Mouse (Mus musculus) heart, embryonic 14.5 days (tissue): Measurements from ENCODE around the gene Fpgs. TPM values are rescaled to one million over a fixed set of nuclear protein-coding genes. Genes with fewer than 3 reads are reported as not detected.

Experiments
- ATAC-seq: fragments of 200-750 bp; cut with Nextera tagmentation; 2 replicates; pipeline ENCODE4 v1.8.0; 2017; ENCODE audit warnings: low read depth, moderate TSS enrichment; ENCODE audit not compliant: insufficient number of reproducible peaks, insufficient read depth, low FRiP score
- H3K27ac ChIP-seq, 2 experiments: fragments of 200-500 bp in 1 of 2; fragments of 300-500 bp in 1 of 2; sonication (generic) in 1 of 2; replicated peaks in 1 of 2; 2 replicates each; pipeline ENCODE4 v1.5.1; 2012 to 2014; ENCODE audit warnings: low read depth in 2 of 2, low read length in 2 of 2, control low read depth in 1 of 2, mild to moderate bottlenecking in 1 of 2, mixed read lengths in 1 of 2; ENCODE audit not compliant: control insufficient read depth in 1 of 2, insufficient read depth in 1 of 2
- H3K27me3 ChIP-seq: fragments of 300-500 bp; sonication (generic); 2 replicates; pipeline ENCODE4 v1.6.1; 2014; ENCODE audit warnings: mild to moderate bottlenecking, low read length, control low read depth; ENCODE audit not compliant: control insufficient read depth, insufficient read depth
- H3K36me3 ChIP-seq: fragments of 300-500 bp; sonication (generic); 2 replicates; pipeline ENCODE4 v1.6.1; 2014; ENCODE audit warnings: mild to moderate bottlenecking, control low read depth, low read length, mixed read lengths; ENCODE audit not compliant: control insufficient read depth, insufficient read depth
- H3K4me1 ChIP-seq, 2 experiments: fragments of 200-500 bp in 1 of 2; fragments of 300-500 bp in 1 of 2; sonication (generic) in 1 of 2; 2 replicates each; pipeline ENCODE4 v1.6.1; 2012 to 2014; ENCODE audit warnings: low read length in 2 of 2, control low read depth in 1 of 2, mixed read lengths in 1 of 2; ENCODE audit not compliant: control insufficient read depth in 2 of 2, insufficient read depth in 2 of 2
- H3K4me2 ChIP-seq: fragments of 300-500 bp; sonication (generic); 2 replicates; pipeline ENCODE4 v1.6.1; 2014; ENCODE audit warnings: mild to moderate bottlenecking, low read length
- H3K4me3 ChIP-seq, 2 experiments: fragments of 200-500 bp in 1 of 2; fragments of 300-500 bp in 1 of 2; sonication (generic) in 1 of 2; 2 replicates each; pipeline ENCODE4 v1.5.1; 2012 to 2014; ENCODE audit warnings: low read length in 2 of 2, mild to moderate bottlenecking in 2 of 2, control low read depth in 1 of 2, low read depth in 1 of 2, moderate library complexity in 1 of 2; ENCODE audit not compliant: control insufficient read depth in 1 of 2, insufficient read depth in 1 of 2
- H3K9ac ChIP-seq: fragments of 300-500 bp; sonication (generic); 2 replicates; pipeline ENCODE4 v1.6.1; 2014; ENCODE audit warnings: mild to moderate bottlenecking, low read length
- H3K9me3 ChIP-seq: fragments of 300-500 bp; sonication (generic); 2 replicates; pipeline ENCODE4 v1.6.1; 2016; ENCODE audit warnings: low read length, control low read depth; ENCODE audit not compliant: control insufficient read depth
- WGBS: fragments of 180-500 bp; shearing (Covaris S2); extraction: QIAGEN DNeasy Blood & Tissue Kit; methylation state at CpG from one replicate; pipeline ENCODE4 v1.1.7; 2014; 5-methylcytosine and 5-hydroxymethylcytosine counted together
- polyA plus RNA-seq: library from polyadenylated mRNA; unstranded; fragments of >200 nt; fragmentation: Nextera tagmentation; extraction: Ambion mirVana; gene quantifications from 2 replicates; pipeline ENCODE4 v1.2.1, GENCODE M21; 2014

The Fpgs gene
- polyA plus RNA-seq, 1 experiment from 2014 or later: 12.2 TPM

DNA sequence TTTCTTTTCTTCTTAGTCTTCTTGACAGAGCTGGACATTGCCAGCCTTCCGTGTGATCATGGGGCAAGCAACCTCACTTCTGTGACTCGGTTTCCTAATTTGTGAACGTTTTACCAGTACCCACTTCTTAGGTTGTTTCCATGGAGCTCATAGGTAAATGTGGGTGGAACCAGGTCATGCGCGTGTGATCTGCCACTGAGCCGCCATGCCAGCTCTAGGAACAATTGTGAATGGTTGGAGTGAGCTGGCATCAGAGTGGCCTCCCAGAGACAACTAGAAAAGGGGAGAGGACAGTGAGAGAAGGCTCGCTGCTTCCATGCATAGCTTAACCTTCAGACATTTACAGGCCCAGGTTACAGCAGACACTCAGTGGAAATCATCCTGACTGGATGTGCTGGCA lies 35.8 kb downstream of the Fpgs start:
- Histone ChIP-seq H3K27me3 (no peaks in the 10 kb centered on the region), H3K9me3 (no peaks in the 10 kb centered on the region), H3K36me3 (peaks cover 49% of the 10 kb centered on the region), H3K27ac (peak overlapping the region; percentile 85 to 89), H3K4me3 (no peak overlapping the region), H3K4me1 (peaks cover 26 to 34% of the 10 kb centered on the region in 2 experiments), H3K9ac (peak overlapping the region; percentile 39), H3K4me2 (no peak overlapping the region)
- no peak for ATAC-seq
- WGBS: 75% methylated on average over 7 of the region's 7 CpGs

DNA sequence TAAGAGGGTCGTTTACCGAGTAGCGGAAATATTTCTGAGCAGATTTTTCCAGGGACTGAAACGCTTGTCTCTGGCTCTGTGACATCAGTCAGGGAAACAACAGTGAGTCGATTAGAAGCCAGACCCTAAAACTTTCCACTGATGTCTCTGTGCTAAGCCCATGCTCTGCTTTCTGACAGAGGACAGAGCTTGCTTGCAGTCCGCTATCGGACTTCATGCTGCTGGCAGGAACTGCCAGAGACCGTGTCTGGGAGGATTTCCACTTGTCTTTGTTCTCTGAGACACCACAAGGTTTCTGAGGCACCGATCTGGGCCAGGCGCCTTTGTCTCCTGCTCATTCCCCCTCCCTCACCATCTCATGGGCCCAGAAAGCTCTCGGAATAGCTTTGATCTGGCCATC lies 36.2 kb downstream of the Fpgs start:
- WGBS: 11% methylated on average over 11 of the region's 11 CpGs
- Histone ChIP-seq H3K36me3 (peaks cover 45% of the 10 kb centered on the region), H3K9ac (peak overlapping the region; percentile 39), H3K4me1 (peaks cover 24 to 34% of the 10 kb centered on the region in 2 experiments), H3K27ac (peak overlapping the region; percentile 85 to 89), H3K4me2 (no peak overlapping the region), H3K4me3 (no peak overlapping the region), H3K9me3 (no peaks in the 10 kb centered on the region), H3K27me3 (no peaks in the 10 kb centered on the region)
- ATAC-seq: peak; percentile 69

DNA sequence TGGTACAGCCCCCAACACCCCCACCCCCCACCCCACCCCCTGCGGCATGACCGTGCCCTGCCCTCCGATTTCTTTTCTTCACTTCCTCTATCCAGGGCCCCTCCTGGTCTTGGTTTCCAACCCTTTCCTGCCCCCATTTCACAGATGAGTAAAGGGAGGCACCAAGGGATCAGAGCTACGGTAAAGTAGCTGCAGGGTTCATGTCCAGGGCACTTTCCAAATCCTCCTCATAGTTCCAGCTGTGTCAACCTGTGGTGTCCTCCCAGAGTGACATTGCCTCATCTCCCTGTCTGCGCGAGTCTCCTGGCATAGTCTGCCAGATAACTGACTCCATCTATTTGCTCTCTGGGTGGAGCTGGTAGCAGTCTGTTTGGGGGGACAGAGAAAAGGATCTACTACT lies 38.1 kb downstream of the Fpgs start:
- ATAC-seq: no peak
- H3K4me1 ChIP-seq: peaks cover 35 to 50% of the 10 kb centered on the region in 2 experiments
- peaks cover 32% of the 10 kb centered on the region for H3K36me3 ChIP-seq

DNA sequence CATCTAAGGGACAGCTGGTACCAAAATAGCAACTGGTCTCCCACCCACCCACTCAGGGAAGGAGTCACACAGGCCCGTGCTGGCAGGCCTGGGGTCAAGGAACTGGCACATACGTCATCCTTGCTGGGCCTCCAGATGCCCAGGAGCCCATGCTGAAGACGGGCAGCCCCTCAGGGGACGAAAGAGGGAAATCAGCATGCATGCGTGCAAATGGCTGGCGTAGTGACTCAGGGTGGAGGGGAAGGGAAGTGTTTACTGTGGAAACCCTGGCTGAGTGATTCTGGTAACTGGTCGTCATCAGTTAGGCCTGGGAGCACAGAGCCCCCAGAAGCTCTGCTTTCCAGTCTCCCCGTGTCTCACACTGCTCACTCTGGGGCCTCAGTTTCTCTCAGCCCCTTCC lies 38.6 kb downstream of the Fpgs start:
- 48% methylated on average over 8 of the region's 8 CpGs for WGBS
- peaks cover 29% of the 10 kb centered on the region for H3K36me3 ChIP-seq
- peak overlapping the region; percentile 9 to 58 for H3K27ac ChIP-seq
- H3K4me1 ChIP-seq: peaks cover 35 to 50% of the 10 kb centered on the region in 2 experiments
- no peak for ATAC-seq
- H3K9me3 ChIP-seq: no peaks in the 10 kb centered on the region
- H3K4me2 ChIP-seq: no peak overlapping the region
- peak overlapping the region; percentile 0; the same call in 1 of the 2 replicates for H3K9ac ChIP-seq
- H3K4me3 ChIP-seq: no peak overlapping the region
- no peaks in the 10 kb centered on the region for H3K27me3 ChIP-seq

More for the DNA sequence above, 38.1 kb downstream of the Fpgs start:
- H3K9me3 ChIP-seq: no peaks in the 10 kb centered on the region
- no peak overlapping the region for H3K4me3 ChIP-seq
- no peaks in the 10 kb centered on the region for H3K27me3 ChIP-seq
- H3K27ac ChIP-seq: peak overlapping the region; percentile 58 to 78
- H3K4me2 ChIP-seq: no peak overlapping the region
- 56% methylated on average over 6 of the region's 6 CpGs for WGBS
- H3K9ac ChIP-seq: no peak overlapping the region; the same call in 1 of the 2 replicates

GRCm38 (mm10) chr2:32662291-32662690 lies 41.7 kb downstream of the Fpgs start:
- peaks cover 36% of the 10 kb centered on the region for H3K36me3 ChIP-seq
- 49% methylated on average over 5 of the region's 5 CpGs for whole genome bisulfite sequencing
- H3K9ac ChIP-seq: peak overlapping the region; percentile 31; the same call in 1 of the 2 replicates
- no peak overlapping the region for H3K4me2 ChIP-seq
- peaks cover 29 to 46% of the 10 kb centered on the region in 2 experiments for H3K4me1 ChIP-seq
- no peak for ATAC-seq
- no peak overlapping the region for H3K4me3 ChIP-seq
- H3K27ac ChIP-seq: peak overlapping the region; percentile 81 to 85
- no peaks in the 10 kb centered on the region for H3K27me3 ChIP-seq
- H3K9me3 ChIP-seq: no peaks in the 10 kb centered on the region

DNA sequence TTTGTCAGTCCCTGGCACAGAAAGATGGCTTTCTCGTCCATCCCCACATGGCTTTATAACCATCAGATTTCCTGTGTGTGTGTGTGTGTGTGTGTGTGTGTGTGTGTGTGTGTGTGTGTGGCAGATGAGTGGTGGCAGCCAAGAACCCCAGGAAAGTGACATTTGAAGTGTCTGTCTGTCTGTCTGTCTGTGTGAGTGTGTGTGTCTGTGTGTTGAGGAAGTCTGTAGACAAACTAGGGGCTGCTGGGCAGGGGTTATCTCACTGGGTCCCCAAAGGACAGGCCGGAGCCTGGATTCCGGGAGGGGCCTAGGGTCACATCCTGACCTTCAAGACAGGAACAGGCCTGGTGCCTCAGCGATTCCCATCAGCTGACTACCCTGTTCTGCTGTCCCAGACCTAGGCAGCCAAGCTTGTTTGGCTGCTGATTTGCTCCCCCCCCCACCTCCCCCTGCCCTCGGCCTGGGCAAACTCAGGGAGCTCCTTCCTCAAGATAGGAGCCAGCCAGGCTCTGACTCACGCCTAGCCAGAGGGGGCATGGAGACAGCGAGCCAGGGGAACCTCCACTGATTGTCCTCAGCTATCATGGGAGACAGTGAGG lies 42.3 kb downstream of the Fpgs start:
- H3K4me1 ChIP-seq: peaks cover 29 to 46% of the 10 kb centered on the region in 2 experiments
- peaks cover 37% of the 10 kb centered on the region for H3K36me3 ChIP-seq
- ATAC-seq: peak; percentile 76
- no peak overlapping the region for H3K4me3 ChIP-seq
- H3K27ac ChIP-seq: peak overlapping the region; percentile 81 to 85
- no peaks in the 10 kb centered on the region for H3K9me3 ChIP-seq
- no peaks in the 10 kb centered on the region for H3K27me3 ChIP-seq
- H3K9ac ChIP-seq: peak overlapping the region; percentile 31; the same call in 1 of the 2 replicates
- no peak overlapping the region for H3K4me2 ChIP-seq
- 12% methylated on average over 7 of the region's 7 CpGs for WGBS

DNA sequence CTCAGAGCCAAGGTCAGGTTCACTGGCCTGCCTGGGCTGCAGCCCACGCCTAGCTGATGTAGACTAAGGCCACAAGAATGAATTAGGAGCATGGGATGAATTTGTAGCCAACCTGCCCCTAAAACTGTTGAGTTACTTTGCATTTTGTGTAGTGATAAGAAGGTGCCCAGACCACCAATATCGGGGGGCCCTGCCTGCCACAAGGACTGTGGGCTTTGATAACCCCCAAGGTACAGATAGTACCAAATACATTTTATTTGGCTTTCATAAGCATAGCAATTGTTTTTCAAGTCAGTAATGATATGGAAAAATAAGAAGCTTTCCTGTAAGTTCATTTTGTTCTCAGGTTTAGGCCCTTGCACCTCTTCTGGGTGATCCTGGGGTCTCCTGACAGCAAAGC lies 45.1 kb downstream of the Fpgs start:
- no peak overlapping the region for H3K4me2 ChIP-seq
- peaks cover 35 to 46% of the 10 kb centered on the region in 2 experiments for H3K4me1 ChIP-seq
- H3K36me3 ChIP-seq: peaks cover 32% of the 10 kb centered on the region
- WGBS: 67% methylated on average over 2 of the region's 2 CpGs
- H3K27ac ChIP-seq: peak overlapping the region in 1 of 2 experiments; percentile 28; a peak in 1 of 4 replicates
- no peaks in the 10 kb centered on the region for H3K9me3 ChIP-seq
- no peak for ATAC-seq
- H3K9ac ChIP-seq: no peak overlapping the region; the same call in 1 of the 2 replicates
- no peak overlapping the region for H3K4me3 ChIP-seq
- no peaks in the 10 kb centered on the region for H3K27me3 ChIP-seq

DNA sequence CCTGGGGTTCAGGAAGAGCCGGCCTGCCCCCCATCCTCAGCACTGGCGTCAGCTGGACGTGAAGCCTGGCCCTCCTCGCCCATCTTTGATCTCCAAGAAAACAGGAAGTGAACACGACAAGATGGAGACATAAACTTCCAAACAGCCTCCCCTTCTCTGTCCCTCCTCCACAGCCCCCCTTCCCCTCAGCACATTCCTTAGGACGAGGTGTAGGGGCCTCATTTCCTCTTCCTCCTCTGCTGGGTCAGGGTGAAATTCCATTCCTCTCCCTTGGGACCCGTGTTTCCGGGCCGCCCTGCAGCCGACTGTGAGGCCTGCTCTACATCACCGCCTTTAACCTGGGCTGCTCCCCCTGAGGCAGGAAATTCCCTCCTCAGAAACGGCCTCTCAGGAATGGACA lies 48.1 kb downstream of the Fpgs start:
- H3K4me2 ChIP-seq: no peak overlapping the region
- peak; percentile 75 for ATAC-seq
- no peaks in the 10 kb centered on the region for H3K27me3 ChIP-seq
- WGBS: 41% methylated on average over 12 of the region's 12 CpGs
- peaks cover 25 to 40% of the 10 kb centered on the region in 2 experiments for H3K4me1 ChIP-seq
- H3K9ac ChIP-seq: no peak overlapping the region
- peak overlapping the region; percentile 70 to 78 for H3K27ac ChIP-seq
- H3K36me3 ChIP-seq: peaks cover 38% of the 10 kb centered on the region
- H3K4me3 ChIP-seq: no peak overlapping the region
- no peaks in the 10 kb centered on the region for H3K9me3 ChIP-seq
